Mouse (Mus musculus): ENCODE results near the gene Gm45716. TPM values are rescaled to one million over a fixed set of nuclear protein-coding genes. Genes with fewer than 3 reads are reported as not detected.
"Not testable (repeated sequence)": the region's sequence is repeated elsewhere in the genome, so short reads cannot be mapped to it uniquely, and the experiment has no call there.

Gene Gm45716
- polyA plus RNA-seq, 1 experiment from 2014 or later, result 7.3 TPM

- no peak overlapping the region for H3K4me2 ChIP-seq
- H3K9me3 ChIP-seq (ENCODE audit: control insufficient read depth, low read length), result no peaks in the 10 kb centered on the region
- H3K9ac ChIP-seq (ENCODE audit: low read depth, low read length), result no peak overlapping the region
- no peak overlapping the region for H3K4me3 ChIP-seq (ENCODE audit: low read depth, low read length)
- H3K27ac ChIP-seq (ENCODE audit: low read depth, low read length), result no peak overlapping the region
- no peaks in the 10 kb centered on the region for H3K27me3 ChIP-seq (replicated peaks; ENCODE audit: control insufficient read depth, insufficient read depth, low read length)
- H3K4me1 ChIP-seq (replicated peaks; ENCODE audit: control insufficient read depth, insufficient read depth, low read length), result no peaks in the 10 kb centered on the region
- WGBS, result 86% methylated on average over 7 of the region's 7 CpGs
- ATAC-seq (replicated peaks; ENCODE audit: low FRiP score) (no peak), DNase-seq (ENCODE audit: low spot score) (no peak)
- H3K36me3 ChIP-seq (ENCODE audit: control insufficient read depth, insufficient read depth, low read length), result peaks cover 2% of the 10 kb centered on the region; the same call in 1 of the 2 replicates
These were observed 88.2 kb downstream of the Gm45716 start for GRCm38 (mm10) chr11:90275663-90276062.

- DNase-seq (ENCODE audit: low spot score), result no peak
- Histone ChIP-seq H3K4me1 (replicated peaks; ENCODE audit: control insufficient read depth, insufficient read depth, low read length) (no peaks in the 10 kb centered on the region), H3K27ac (ENCODE audit: low read depth, low read length) (no peak overlapping the region), H3K27me3 (replicated peaks; ENCODE audit: control insufficient read depth, insufficient read depth, low read length) (no peaks in the 10 kb centered on the region), H3K4me3 (ENCODE audit: low read depth, low read length) (no peak overlapping the region), H3K4me2 (no peak overlapping the region), H3K36me3 (ENCODE audit: control insufficient read depth, insufficient read depth, low read length) (peaks cover 2% of the 10 kb centered on the region; the same call in 1 of the 2 replicates), H3K9ac (ENCODE audit: low read depth, low read length) (no peak overlapping the region), H3K9me3 (ENCODE audit: control insufficient read depth, low read length) (no peaks in the 10 kb centered on the region)
- whole genome bisulfite sequencing, result 76% methylated on average over 8 of the region's 8 CpGs
- no peak for ATAC-seq (replicated peaks; ENCODE audit: low FRiP score)
These were observed 88.7 kb downstream of the Gm45716 start for GRCm38 (mm10) chr11:90276150-90276549.

- H3K27ac ChIP-seq (ENCODE audit: low read depth, low read length), result no peak overlapping the region
- 87% methylated on average over 12 of the region's 12 CpGs for WGBS
- no peak for ATAC-seq (replicated peaks; ENCODE audit: low FRiP score)
These were observed 89.1 kb downstream of the Gm45716 start for GRCm38 (mm10) chr11:90276561-90276960.

GRCm38 (mm10) chr11:90280069-90280468 is 92.6 kb downstream of the Gm45716 start:
- Histone ChIP-seq H3K27me3 (replicated peaks; ENCODE audit: control insufficient read depth, insufficient read depth, low read length) (no peaks in the 10 kb centered on the region), H3K36me3 (ENCODE audit: control insufficient read depth, insufficient read depth, low read length) (no peaks in the 10 kb centered on the region), H3K9ac (ENCODE audit: low read depth, low read length) (no peak overlapping the region), H3K4me3 (ENCODE audit: low read depth, low read length) (no peak overlapping the region), H3K27ac (ENCODE audit: low read depth, low read length) (no peak overlapping the region), H3K9me3 (ENCODE audit: control insufficient read depth, low read length) (no peaks in the 10 kb centered on the region), H3K4me1 (replicated peaks; ENCODE audit: control insufficient read depth, insufficient read depth, low read length) (no peaks in the 10 kb centered on the region), H3K4me2 (no peak overlapping the region)
- WGBS, result 74% methylated on average over 5 of the region's 5 CpGs
- no peak for DNase-seq (ENCODE audit: low spot score)
- ATAC-seq (replicated peaks; ENCODE audit: low FRiP score), result no peak

More at GRCm38 (mm10) chr11:90276561-90276960, 89.1 kb downstream of the Gm45716 start:
- Histone ChIP-seq H3K27me3 (replicated peaks; ENCODE audit: control insufficient read depth, insufficient read depth, low read length) (no peaks in the 10 kb centered on the region), H3K4me3 (ENCODE audit: low read depth, low read length) (no peak overlapping the region), H3K36me3 (ENCODE audit: control insufficient read depth, insufficient read depth, low read length) (peaks cover 2% of the 10 kb centered on the region; the same call in 1 of the 2 replicates), H3K4me1 (replicated peaks; ENCODE audit: control insufficient read depth, insufficient read depth, low read length) (no peaks in the 10 kb centered on the region), H3K4me2 (no peak overlapping the region), H3K9me3 (ENCODE audit: control insufficient read depth, low read length) (no peaks in the 10 kb centered on the region), H3K9ac (ENCODE audit: low read depth, low read length) (no peak overlapping the region)
- DNase-seq (ENCODE audit: low spot score), result no peak

- ATAC-seq (replicated peaks; ENCODE audit: low FRiP score); H3K27ac ChIP-seq (ENCODE audit: low read depth, low read length); H3K4me2 ChIP-seq; H3K4me1 ChIP-seq (replicated peaks; ENCODE audit: control insufficient read depth, insufficient read depth, low read length); H3K36me3 ChIP-seq (ENCODE audit: control insufficient read depth, insufficient read depth, low read length); DNase-seq (ENCODE audit: low spot score); H3K9ac ChIP-seq (ENCODE audit: low read depth, low read length); H3K4me3 ChIP-seq (ENCODE audit: low read depth, low read length); H3K9me3 ChIP-seq (ENCODE audit: control insufficient read depth, low read length); H3K27me3 ChIP-seq (replicated peaks; ENCODE audit: control insufficient read depth, insufficient read depth, low read length): not testable (repeated sequence)
- 90% methylated on average over 2 of the region's 2 CpGs for WGBS
These were observed 94.5 kb downstream of the Gm45716 start for GRCm38 (mm10) chr11:90281943-90282342.

GRCm38 (mm10) chr11:90283159-90283558 is 95.7 kb downstream of the Gm45716 start:
- H3K4me3 ChIP-seq (ENCODE audit: low read depth, low read length), result no peak overlapping the region
- no peaks in the 10 kb centered on the region for H3K36me3 ChIP-seq (ENCODE audit: control insufficient read depth, insufficient read depth, low read length)
- no peak overlapping the region for H3K9ac ChIP-seq (ENCODE audit: low read depth, low read length)
- DNase-seq (ENCODE audit: low spot score), result no peak
- H3K27me3 ChIP-seq (replicated peaks; ENCODE audit: control insufficient read depth, insufficient read depth, low read length), result no peaks in the 10 kb centered on the region
- H3K9me3 ChIP-seq (ENCODE audit: control insufficient read depth, low read length), result no peaks in the 10 kb centered on the region
- H3K4me1 ChIP-seq (replicated peaks; ENCODE audit: control insufficient read depth, insufficient read depth, low read length), result no peaks in the 10 kb centered on the region
- no peak overlapping the region for H3K4me2 ChIP-seq
- no peak overlapping the region for H3K27ac ChIP-seq (ENCODE audit: low read depth, low read length)
- ATAC-seq (replicated peaks; ENCODE audit: low FRiP score), result no peak
- WGBS, result 20% methylated on average over 4 of the region's 4 CpGs

- Histone ChIP-seq H3K36me3 (ENCODE audit: control insufficient read depth, insufficient read depth, low read length) (no peaks in the 10 kb centered on the region), H3K4me3 (ENCODE audit: low read depth, low read length) (no peak overlapping the region), H3K4me2 (no peak overlapping the region), H3K27ac (ENCODE audit: low read depth, low read length) (no peak overlapping the region), H3K9me3 (ENCODE audit: control insufficient read depth, low read length) (no peaks in the 10 kb centered on the region), H3K4me1 (replicated peaks; ENCODE audit: control insufficient read depth, insufficient read depth, low read length) (no peaks in the 10 kb centered on the region), H3K9ac (ENCODE audit: low read depth, low read length) (no peak overlapping the region), H3K27me3 (replicated peaks; ENCODE audit: control insufficient read depth, insufficient read depth, low read length) (no peaks in the 10 kb centered on the region)
- no peak for ATAC-seq (replicated peaks; ENCODE audit: low FRiP score)
- 73% methylated on average over 6 of the region's 6 CpGs for WGBS
- DNase-seq (ENCODE audit: low spot score), result no peak
These were observed 96.1 kb downstream of the Gm45716 start for GRCm38 (mm10) chr11:90283601-90284000.

- Histone ChIP-seq H3K4me2 (no peak overlapping the region), H3K4me3 (ENCODE audit: low read depth, low read length) (no peak overlapping the region), H3K9ac (ENCODE audit: low read depth, low read length) (no peak overlapping the region), H3K4me1 (replicated peaks; ENCODE audit: control insufficient read depth, insufficient read depth, low read length) (no peaks in the 10 kb centered on the region), H3K36me3 (ENCODE audit: control insufficient read depth, insufficient read depth, low read length) (no peaks in the 10 kb centered on the region), H3K27ac (ENCODE audit: low read depth, low read length) (no peak overlapping the region), H3K9me3 (ENCODE audit: control insufficient read depth, low read length) (no peaks in the 10 kb centered on the region), H3K27me3 (replicated peaks; ENCODE audit: control insufficient read depth, insufficient read depth, low read length) (no peaks in the 10 kb centered on the region)
- 44% methylated on average over 2 of the region's 2 CpGs for WGBS
- no peak for ATAC-seq (replicated peaks; ENCODE audit: low FRiP score)
- no peak for DNase-seq (ENCODE audit: low spot score)
These were observed 96.6 kb downstream of the Gm45716 start for GRCm38 (mm10) chr11:90284079-90284478.

- ATAC-seq (replicated peaks; ENCODE audit: low FRiP score) (no peak), DNase-seq (ENCODE audit: low spot score) (no peak)
- no peaks in the 10 kb centered on the region for H3K9me3 ChIP-seq (ENCODE audit: control insufficient read depth, low read length)
- whole genome bisulfite sequencing, result 63% methylated on average over 4 of the region's 4 CpGs
- H3K4me1 ChIP-seq (replicated peaks; ENCODE audit: control insufficient read depth, insufficient read depth, low read length), result no peaks in the 10 kb centered on the region
- no peak overlapping the region for H3K27ac ChIP-seq (ENCODE audit: low read depth, low read length)
- H3K4me2 ChIP-seq, result no peak overlapping the region
- no peaks in the 10 kb centered on the region for H3K36me3 ChIP-seq (ENCODE audit: control insufficient read depth, insufficient read depth, low read length)
- H3K9ac ChIP-seq (ENCODE audit: low read depth, low read length), result no peak overlapping the region
- no peaks in the 10 kb centered on the region for H3K27me3 ChIP-seq (replicated peaks; ENCODE audit: control insufficient read depth, insufficient read depth, low read length)
- no peak overlapping the region for H3K4me3 ChIP-seq (ENCODE audit: low read depth, low read length)
These were observed 97.1 kb downstream of the Gm45716 start for GRCm38 (mm10) chr11:90284623-90285022.
